Mouse (Mus musculus) ES-E14 (cell line): ENCODE measurements around the gene Slc45a1. TPM values are rescaled to one million over a fixed set of nuclear protein-coding genes. Genes with fewer than 3 reads are reported as not detected.
"Not testable (repeated sequence)": the region's sequence is repeated elsewhere in the genome, so short reads cannot be mapped to it uniquely, and the experiment has no call there.

Source experiments
- DNase-seq: peaks from one replicate; pipeline ENCODE4 v3.0.0-alpha.2; 2013; ENCODE audit warnings: low read depth, low spot score
- H3K27ac ChIP-seq: 2 replicates; pipeline ENCODE4 v1.5.1; 2012; ENCODE audit warnings: low read depth, mild to moderate bottlenecking, low read length, moderate library complexity, mixed read lengths; ENCODE audit not compliant: poor library complexity, insufficient read depth, severe bottlenecking
- H3K36me3 ChIP-seq: 2 replicates; pipeline ENCODE4 v1.6.1; 2012; ENCODE audit warnings: mild to moderate bottlenecking, low read length, moderate library complexity, mixed read lengths; ENCODE audit not compliant: control insufficient read depth, poor library complexity, insufficient read depth, severe bottlenecking
- H3K4me1 ChIP-seq, 2 experiments: fragments of 150-350 bp in 1 of 2; sonication (generic) in 1 of 2; 2 replicates each; pipeline ENCODE4 v1.6.1; 2012; ENCODE audit warnings: low read length in 2 of 2, mild to moderate bottlenecking in 1 of 2, mixed read lengths in 1 of 2; ENCODE audit not compliant: control insufficient read depth in 2 of 2, insufficient read depth in 2 of 2, poor library complexity in 1 of 2
- H3K4me3 ChIP-seq, 2 experiments: fragments of 150-350 bp in 1 of 2; sonication (generic) in 1 of 2; 2 replicates each; pipeline ENCODE4 v1.5.1; 2012; ENCODE audit warnings: low read length in 2 of 2, low read depth in 1 of 2, mild to moderate bottlenecking in 1 of 2, mixed read lengths in 1 of 2; ENCODE audit not compliant: insufficient read depth in 1 of 2, poor library complexity in 1 of 2, severe bottlenecking in 1 of 2
- H3K9ac ChIP-seq: 2 replicates; pipeline ENCODE4 v1.6.1; 2012; ENCODE audit warnings: low read depth, mild to moderate bottlenecking, low read length, mixed read lengths; ENCODE audit not compliant: poor library complexity, insufficient read depth, severe bottlenecking
- H3K9me3 ChIP-seq: fragments of 150-350 bp; sonication (generic); 2 replicates; pipeline ENCODE4 v1.6.1; 2012; ENCODE audit warnings: low read depth, mild to moderate bottlenecking, low read length; ENCODE audit not compliant: control insufficient read depth, insufficient read depth
- CHD2 ChIP-seq: IDR thresholded peaks from 2 replicates; pipeline ENCODE4 v1.6.1; 2014; ENCODE audit warnings: mild to moderate bottlenecking, low read depth, low read length, inconsistent platforms
- HCFC1 ChIP-seq: IDR thresholded peaks from 2 replicates; pipeline ENCODE4 v1.6.1; 2012; ENCODE audit warnings: low read length, inconsistent platforms, borderline replicate concordance; ENCODE audit not compliant: insufficient read depth
- MAFK ChIP-seq: IDR thresholded peaks from 2 replicates; pipeline ENCODE4 v1.6.1; 2014; ENCODE audit warnings: mild to moderate bottlenecking, low read depth, low read length, inconsistent platforms; ENCODE audit not compliant: insufficient read depth
- ZC3H11A ChIP-seq: IDR thresholded peaks from 2 replicates; pipeline ENCODE4 v1.6.1; 2012; ENCODE audit warnings: low read depth, mild to moderate bottlenecking, inconsistent platforms, low read length, borderline replicate concordance
- ZNF384 ChIP-seq: IDR thresholded peaks from 2 replicates; pipeline ENCODE4 v1.6.1; 2012; ENCODE audit warnings: low read depth, low read length, inconsistent platforms
- in situ Hi-C, 2 experiments: fragments of 600-800 bp; cut with MboI; formaldehyde crosslinking; loops; one replicate each; pipeline ENCODE4 v1.15.1; 2025; ENCODE audit warnings: low sequenced_read_pairs in 2 of 2, inconsistent platforms in 1 of 2; ENCODE audit not compliant: unreplicated experiment in 2 of 2
- total RNA-seq: library from RNA; depleted of rRNA; stranded (reverse); fragments of 300-350 nt; gene quantifications from 2 replicates; pipeline ENCODE4 v1.2.3, GENCODE M21; 2012

Slc45a1 gene
- total RNA-seq, 1 experiment, result 0.98 TPM

DNA sequence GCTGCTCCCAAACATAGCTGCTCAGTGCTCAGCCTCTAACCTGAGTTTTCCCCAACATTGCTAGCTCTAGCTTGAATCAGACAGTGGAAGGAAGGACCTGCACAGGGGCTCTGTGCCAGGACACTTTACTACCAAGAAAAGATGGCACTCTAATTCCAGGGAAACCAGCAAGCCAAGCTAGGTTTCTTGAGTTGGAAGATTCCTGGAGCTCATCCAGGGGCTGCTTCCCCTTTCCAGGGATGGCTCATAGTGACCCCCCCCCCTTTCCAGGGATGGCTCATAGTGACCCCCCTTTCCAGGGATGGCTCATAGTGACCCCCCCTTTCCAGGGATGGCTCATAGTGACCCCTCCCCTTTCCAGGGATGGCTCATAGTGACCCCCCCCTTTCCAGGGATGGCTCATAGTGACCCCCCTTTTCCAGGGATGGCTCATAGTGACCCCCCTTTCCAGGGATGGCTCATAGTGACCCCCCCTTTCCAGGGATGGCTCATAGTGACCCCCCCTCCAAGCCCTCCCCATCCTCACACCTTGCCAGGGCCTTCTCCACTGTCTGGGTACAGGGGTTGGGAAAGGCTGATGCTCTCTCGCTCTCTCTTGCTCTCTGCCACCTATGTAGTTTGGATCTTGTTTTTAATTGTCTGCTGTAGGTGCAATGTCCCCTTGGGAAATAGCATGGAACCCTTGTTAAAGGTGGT lies 48.5 kb downstream of the Slc45a1 start:
- in situ Hi-C loops, result no loop called here
- H3K4me3 ChIP-seq, result no peak overlapping the region
- no peak overlapping the region for H3K9ac ChIP-seq
- peaks cover 0 to 8% of the 10 kb centered on the region in 2 experiments; a peak in 2 of 4 replicates for H3K4me1 ChIP-seq
- no peaks in the 10 kb centered on the region for H3K36me3 ChIP-seq
- no peaks in the 10 kb centered on the region for H3K9me3 ChIP-seq
- DNase-seq, result no peak
- TF ChIP-seq CHD2 (no peak), MAFK (no peak), ZNF384 (no peak), HCFC1 (no peak), ZC3H11A (no peak)
- no peak overlapping the region for H3K27ac ChIP-seq

DNA sequence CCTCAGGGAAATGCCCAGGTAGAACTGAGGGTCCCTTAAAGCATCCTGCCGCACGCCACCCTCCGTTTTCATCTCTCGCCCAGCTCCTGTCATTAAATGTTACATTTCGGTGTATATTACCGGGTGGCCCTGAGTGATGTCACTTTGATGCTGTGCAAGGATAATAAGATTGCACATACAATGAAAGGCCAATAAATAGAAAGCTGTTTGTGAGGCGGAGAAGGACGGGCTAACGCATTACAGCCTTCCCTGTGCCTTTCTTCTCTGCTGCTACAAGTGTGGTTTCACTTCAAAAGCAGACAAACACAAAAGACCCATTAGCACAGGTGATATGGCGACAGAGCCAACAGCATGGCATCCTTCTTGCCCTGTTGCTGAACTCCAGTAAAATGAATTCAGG lies 50.5 kb downstream of the Slc45a1 start:
- H3K4me3 ChIP-seq, result no peak overlapping the region
- H3K36me3 ChIP-seq, result no peaks in the 10 kb centered on the region
- TF ChIP-seq ZC3H11A (no peak), HCFC1 (no peak), ZNF384 (no peak), CHD2 (no peak), MAFK (no peak)
- H3K4me1 ChIP-seq, result peaks cover 0 to 8% of the 10 kb centered on the region in 2 experiments; a peak in 2 of 4 replicates
- no peak overlapping the region for H3K27ac ChIP-seq
- H3K9ac ChIP-seq, result no peak overlapping the region
- no peaks in the 10 kb centered on the region for H3K9me3 ChIP-seq
- in situ Hi-C loops, result no loop called here
- no peak for DNase-seq

DNA sequence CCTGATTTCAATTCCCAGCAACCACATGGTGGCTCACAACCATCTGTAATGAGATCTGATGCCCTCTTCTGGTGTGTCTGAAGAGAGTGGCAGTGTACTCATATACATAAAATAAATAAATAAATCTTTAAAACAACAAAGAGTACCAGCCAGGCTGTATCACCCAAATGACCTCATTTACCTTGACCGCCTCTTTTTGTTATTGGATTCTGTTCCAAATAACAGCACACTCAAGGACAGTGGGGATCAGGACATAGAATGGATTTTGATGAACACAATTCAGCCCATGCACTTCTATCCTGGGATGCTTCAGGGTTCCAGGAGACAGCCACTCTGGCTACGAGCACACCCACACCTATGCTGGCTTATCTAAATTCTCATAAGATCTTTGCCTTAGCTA lies 51.5 kb downstream of the Slc45a1 start:
- H3K4me1 ChIP-seq, H3K9ac ChIP-seq, H3K27ac ChIP-seq, H3K9me3 ChIP-seq, DNase-seq, H3K36me3 ChIP-seq, in situ Hi-C loops, H3K4me3 ChIP-seq: not testable (repeated sequence)

DNA sequence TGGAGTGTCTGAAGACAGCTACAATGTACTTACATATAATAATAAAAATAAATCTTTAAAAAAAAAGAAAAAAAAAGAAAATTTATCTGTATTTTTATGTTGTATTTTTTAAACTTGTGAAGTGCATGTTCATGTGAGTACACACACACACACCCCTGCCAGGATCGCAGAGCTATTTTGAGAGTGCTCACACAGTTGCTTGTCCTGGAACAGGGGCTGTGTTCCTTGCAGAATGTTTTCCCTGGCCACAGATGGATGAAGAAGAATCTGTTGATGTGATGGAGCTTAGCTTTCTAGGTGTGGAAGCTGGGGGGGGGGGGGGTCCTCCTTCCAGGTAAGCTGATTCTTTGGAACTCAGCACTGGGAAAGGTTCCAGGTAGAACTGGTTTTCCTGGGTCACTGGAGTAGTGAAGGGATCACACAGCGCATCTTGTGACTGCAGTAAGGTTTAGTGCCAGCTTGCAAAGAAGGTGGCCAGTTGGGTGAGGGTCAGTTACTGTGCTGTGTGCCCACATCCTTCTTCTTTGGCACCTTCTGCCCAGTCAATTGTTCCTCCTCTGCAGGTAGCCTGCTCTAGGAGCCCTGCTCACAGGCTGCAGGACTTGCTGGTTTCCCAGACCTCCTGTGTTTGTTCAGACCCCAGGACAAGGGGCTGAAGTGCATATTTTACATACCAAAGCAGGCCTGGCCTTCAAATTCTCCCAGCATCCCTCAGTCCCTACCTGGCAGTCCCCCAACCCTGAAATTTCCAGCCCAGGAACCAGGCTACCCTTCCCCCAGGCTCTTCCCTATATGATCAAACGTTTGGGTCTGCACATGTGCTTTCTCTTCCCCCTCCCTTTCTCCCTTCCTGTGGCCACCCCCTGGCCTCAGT lies 52.6 kb downstream of the Slc45a1 start:
- in situ Hi-C loops, result no loop called here
- Histone ChIP-seq H3K36me3 (no peaks in the 10 kb centered on the region), H3K27ac (0 out of 2 replicates have a peak overlapping the region, but pooled peaks have one; percentile 38), H3K4me1 (peaks cover 0 to 8% of the 10 kb centered on the region in 2 experiments; a peak in 2 of 4 replicates), H3K4me3 (no peak overlapping the region), H3K9ac (no peak overlapping the region), H3K9me3 (no peaks in the 10 kb centered on the region)
- no peak for DNase-seq
- TF ChIP-seq ZNF384, result no peak
- TF ChIP-seq ZC3H11A, result no peak
- no peak for TF ChIP-seq CHD2
- no peak for TF ChIP-seq MAFK
- TF ChIP-seq HCFC1, result no peak
